Mouse (Mus musculus) telencephalon, adult 2 months (tissue): ENCODE measurements around the gene Fbxo31.
A peak's percentile ranks its signal among the peaks of the same experiment; 100 is the strongest.
"Not testable (repeated sequence)": the region's sequence is repeated elsewhere in the genome, so short reads cannot be mapped to it uniquely, and the experiment has no call there.

Source experiments
- DNase-seq: peaks from one replicate; pipeline ENCODE4 v3.0.0-alpha.2; 2011; ENCODE audit warnings: low read depth, low spot score

Gene Fbxo31

DNA sequence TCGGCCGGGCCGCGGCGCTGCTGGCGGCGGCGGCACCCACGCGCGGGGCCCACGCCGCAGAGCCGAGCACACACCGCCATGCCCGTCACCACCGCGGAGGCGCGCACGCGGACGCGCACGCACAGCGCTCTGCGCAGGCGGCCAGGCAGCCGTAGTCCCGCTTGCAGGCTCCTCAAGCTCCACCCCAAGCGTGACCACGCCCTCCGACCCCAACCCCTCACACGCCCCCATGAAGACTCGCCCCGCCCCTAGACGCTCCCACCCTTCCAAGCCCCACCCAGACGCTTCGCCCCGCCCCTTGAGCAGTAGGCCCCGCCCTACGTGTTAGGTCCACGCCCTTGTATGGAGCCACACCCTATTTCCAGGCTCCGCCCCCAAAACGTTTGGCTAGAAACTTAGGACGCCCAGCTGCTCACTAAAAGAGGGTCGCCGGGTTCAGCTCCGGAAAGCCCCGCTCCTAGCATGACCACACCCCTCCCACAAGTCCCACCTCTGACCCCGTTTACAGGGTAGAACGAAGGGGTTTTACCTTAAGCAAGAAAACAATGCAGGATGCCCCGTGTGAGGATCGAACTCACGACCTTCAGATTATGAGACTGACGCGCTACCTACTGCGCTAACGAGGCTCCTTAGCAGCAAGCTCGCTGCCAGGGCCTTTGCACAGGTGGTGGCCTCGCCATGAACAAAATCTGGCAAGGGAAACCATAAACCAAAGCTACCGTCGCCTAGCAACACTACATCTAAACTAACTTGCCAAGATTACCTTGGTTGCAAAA lies at the start of gene Fbxo31:
Gene Fbxo31, minus strand, starts transcription at position 131 of the 776 bp plus-strand sequence.
- peak; percentile 95 for DNase-seq

DNA sequence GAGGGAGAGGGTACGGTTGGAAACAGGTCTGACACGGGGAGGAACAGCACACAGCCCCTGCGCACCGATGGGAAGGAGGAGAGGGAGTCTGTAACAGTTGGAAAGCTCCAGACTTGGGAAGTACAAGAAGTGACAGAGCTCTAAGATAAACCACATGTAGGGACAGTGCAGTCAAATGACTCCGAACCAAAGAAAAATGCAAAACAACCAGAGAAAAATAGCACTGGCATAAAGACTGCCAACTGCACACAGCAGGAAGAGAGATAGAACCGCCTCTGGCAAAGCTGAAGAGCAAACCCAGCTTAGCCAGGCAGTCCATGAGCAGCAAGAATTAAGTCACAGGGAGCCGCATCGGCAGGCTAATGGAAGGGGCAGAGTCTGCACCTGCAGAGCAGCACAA lies 44.4 kb upstream of the Fbxo31 start:
- peak; percentile 72 for DNase-seq

DNA sequence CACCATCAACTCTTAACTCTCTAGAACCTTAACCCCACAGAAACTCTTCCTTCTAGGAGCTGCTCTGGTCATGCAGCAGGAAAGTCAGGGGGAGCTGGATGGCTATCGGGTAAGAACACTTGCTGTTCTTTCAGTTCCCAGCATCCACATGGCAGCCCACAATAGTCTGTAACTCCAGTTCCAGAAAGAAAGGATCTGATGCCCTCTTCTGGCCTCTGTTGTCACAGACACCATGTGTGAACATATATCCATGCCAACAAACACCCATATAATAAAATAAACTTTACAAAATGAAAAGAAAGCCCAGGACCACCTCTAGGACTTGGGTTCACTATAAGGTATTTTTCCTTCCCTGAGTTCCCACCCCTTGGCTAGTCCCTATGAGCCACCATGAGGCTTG lies 43.3 kb upstream of the Fbxo31 start:
- DNase-seq, result no peak

DNA sequence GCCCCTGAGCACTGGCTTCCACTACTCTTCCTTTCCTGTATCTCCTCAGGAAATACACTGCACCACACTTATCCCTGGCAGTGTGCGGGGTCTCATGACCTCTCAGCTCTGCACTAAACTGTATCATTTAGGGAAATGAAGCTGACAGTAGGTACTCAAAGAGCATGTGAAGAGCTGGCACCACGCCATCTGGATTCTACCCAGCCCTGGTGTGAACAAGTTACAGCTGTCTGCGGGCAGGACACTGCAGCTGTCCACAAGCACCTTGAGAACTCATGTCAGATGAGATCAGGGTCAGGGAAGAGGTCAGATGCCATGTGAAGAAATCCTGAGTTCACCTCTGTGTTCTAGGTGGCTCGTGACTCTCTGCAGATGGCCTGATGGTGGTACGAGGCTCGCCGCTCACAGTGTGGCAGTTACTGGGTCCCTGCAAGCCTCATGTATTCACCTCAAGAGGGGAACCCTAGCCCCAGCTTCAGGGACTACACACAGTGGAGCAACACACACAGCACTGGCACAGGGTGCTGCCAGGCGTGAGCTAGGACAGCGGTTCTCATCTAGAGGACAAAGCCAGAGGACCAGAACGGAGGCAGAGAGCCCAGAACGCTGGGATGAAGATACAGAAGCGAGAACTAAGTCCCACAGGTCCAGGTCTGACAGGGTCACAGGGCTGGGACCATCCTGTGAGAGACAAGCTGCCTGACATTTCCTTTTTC lies 42.4 kb upstream of the Fbxo31 start:
- no peak for DNase-seq

DNA sequence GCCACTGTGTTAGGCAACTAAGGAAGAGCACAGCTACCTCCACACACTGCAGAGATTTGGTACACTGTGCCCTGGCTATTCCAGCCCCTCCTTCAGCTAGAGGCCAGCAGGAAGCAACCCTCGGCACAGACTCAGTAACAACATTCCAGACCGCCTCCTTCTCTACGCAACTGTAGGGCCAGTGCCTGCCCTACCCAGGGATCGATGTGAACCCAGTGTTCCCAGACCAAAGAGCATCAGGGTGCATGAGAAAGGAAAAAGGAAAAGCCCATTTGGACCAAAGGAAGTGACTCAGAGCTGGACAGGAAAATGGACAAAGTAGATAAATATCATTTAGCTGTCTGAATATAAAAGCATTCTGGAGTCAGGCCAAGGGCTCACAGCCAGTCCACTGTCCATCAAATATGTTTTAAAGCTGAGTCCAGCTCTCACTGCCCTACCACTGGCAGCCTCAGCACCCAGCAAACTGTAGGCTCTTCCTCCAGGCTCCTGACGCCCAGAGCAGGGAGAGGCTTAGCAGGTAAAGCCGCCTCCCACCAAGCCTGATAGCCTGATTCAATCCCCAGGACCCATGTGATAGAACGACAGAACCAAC lies 40.9 kb upstream of the Fbxo31 start:
- DNase-seq, result no peak

DNA sequence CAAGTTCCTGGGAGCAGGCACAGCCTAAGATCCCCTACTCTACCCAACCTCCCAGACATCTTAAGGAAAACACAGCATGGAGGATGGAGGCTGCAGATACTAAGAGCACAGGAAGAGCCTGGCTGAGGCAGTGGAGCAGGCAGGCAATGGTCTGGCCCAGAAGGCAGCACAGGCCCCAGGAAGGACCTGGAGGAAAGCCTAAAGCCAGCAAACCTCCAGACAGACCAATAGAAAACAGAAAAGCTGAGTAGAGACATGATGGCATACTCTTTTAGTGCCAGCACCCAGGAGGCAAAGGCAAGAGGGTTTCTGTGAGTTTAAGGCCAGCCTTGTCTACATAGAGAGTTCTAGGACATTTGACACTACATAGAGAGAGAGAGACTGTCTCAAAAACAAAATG lies 34.8 kb upstream of the Fbxo31 start:
- no peak for DNase-seq

DNA sequence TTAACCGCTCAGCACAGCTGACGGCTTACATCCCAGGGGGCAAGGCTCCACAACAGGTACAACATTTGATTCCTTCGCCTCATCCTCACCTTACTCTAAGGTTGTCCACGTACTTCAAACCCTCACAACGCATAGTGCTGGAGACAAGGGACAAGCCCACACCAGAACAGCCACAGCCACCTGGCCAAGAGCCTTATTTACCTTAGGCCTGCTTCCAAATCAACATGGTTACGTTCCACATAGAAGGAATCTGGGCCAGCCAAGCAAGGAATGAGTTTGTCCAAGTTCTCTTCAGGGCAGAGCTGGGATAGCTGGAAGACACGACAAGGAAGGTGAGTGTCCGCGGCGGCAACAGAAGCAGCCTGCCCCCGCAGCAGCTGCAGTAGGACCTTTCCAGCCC lies 31.3 kb upstream of the Fbxo31 start:
- DNase-seq, result no peak

DNA sequence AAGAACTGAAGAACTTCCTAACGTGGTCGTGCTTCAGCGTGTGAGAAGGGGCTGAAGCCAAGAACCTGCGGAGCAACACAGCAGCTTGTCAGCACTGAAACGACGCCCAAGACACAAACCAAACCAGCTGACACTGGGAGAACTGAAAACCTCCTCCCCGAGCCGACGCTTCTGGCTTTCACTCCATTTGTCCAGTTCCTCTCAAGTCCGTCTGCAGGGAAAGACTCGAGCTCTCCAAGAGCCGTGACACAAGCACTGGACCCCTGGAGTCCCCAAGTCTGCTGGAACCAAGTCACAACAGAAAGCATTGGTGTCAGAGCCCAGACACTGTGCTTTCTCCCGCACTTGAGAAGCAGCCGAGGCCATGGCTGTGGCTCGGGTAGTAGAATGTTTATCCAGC lies 30.6 kb upstream of the Fbxo31 start:
- no peak for DNase-seq

DNA sequence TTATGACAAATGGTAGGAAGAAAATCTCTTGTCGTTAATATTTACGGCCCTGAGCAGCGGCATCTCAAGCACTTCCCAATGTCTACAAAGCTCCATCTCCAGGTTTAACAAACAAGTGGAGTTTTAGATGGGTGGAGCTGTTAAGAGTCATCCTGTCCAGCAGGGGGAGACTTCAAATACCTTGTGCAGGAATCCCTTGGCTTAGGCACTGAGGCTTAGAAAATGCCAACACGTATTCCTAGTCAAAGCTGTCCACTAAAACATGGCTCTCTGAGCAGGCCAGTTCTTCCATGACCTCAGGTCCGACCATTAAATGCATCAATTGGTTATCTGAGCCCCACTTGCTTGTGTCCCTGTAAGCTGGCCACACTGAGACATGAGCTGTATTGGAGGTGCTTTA lies 29.1 kb upstream of the Fbxo31 start:
- no peak for DNase-seq

DNA sequence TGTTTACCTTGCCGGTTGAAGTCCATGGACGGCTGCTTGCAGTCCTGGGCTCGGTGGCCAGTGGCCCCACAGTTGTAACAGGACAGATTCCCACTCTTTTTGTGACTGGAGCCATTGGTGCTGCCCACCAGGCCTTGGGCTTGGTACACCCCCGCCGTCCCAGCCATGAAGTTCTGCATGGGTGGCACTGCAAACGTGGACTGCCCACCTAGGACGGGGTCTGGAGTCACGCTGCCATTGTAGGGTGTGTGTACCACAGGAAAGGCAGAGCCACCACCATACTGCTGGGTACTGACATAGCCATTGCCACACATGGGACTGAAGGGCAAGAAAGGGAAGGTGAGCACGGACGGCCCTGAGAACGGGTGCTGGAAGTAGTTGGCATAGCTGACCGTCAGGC lies 25.2 kb upstream of the Fbxo31 start:
- DNase-seq, result no peak

DNA sequence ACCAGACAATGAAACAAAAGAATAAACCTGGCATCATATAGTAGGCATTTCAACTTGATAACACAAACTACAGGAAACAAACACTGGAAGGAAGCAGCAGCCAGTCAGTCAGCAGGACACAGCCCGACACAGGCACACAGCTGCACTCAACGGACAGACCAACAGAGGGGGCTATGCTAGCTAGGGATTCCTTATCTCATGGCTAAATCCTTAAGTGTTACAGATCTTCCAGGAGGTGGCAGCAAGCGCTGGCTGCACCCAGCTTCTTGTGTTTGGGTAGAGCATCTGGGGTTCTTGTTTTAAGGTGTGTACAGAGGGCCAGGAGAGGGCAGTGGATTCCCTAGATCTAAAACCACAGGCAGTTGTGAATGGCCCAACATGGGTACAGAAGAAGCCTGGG lies 24.3 kb upstream of the Fbxo31 start:
- peak; percentile 79 for DNase-seq

DNA sequence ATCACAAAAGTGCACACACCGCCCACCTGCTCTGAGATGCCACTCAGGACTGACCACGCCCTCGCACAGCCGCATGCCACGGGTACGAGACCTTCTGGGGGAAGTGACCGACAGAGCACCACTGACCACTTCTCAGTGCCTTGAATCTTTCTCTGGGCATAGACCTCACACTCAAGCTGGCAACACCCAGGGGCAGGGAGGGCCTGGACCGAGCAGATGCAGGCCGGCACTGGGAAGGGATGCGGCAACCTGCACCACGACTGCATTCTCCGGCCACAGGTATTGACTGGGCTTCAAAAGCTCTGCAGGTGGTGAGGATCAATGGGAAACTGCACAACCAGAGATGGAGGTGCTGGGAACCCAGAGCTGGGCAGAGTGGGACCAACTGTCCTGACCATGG lies 23.8 kb upstream of the Fbxo31 start:
- DNase-seq, result no peak

DNA sequence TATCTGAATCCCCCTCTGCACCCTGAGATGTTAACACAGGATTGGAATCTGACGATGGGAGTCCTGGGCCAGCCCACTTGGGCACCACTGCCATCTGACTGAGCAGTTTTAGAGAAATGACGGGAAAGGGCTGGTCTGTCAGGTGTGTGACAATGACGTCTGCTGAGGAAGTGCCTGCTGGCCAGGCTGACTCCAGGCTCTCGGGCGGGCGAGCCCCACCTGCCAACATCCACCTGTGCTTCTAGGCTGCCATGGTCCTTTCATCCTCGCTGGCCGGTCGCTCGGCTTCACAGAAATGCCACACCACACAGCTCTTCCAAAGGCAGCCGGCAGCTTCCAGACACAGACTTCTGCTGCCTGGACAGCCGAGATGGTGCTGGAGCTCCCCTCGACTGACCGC lies 21.2 kb upstream of the Fbxo31 start:
- DNase-seq, result no peak

DNA sequence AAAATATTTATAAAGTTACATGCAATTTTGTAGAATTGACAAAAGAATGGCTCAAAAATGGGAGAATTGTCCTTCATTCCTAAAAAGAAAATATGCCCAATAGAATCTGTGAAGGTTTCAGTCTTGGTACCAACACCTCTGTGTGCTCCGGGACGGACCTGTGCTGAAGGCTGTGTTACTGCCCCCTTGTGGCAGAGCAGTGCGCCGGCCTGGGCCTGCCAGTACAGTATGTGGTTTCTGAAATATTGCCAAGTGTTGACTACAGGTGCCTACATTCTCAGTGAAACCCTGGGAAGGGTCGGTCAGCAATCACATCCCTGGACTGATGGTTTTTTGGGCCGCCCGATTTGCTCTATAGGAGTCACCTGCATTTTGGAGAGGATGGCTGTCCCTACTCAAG lies 20.3 kb upstream of the Fbxo31 start:
- no peak for DNase-seq

DNA sequence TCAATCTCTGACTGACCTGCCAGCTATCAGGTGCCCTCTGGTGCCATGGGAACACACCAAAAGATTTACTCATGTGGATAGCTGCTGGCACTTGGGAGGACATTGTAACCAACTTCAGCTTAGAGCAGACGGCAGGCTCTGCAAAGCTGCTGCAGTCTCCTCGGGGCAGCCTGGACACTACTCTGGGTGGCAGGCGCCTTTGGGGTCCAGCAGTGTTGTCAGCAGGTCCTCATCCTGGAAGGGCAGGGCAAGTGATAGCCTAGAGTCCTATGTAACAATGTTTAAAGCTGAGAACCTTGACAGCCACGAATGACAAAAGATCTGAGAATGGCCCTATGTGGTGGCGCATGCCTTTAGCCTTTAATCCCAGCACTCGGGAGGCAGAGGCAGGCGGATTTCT lies 19.6 kb upstream of the Fbxo31 start:
- no peak for DNase-seq

DNA sequence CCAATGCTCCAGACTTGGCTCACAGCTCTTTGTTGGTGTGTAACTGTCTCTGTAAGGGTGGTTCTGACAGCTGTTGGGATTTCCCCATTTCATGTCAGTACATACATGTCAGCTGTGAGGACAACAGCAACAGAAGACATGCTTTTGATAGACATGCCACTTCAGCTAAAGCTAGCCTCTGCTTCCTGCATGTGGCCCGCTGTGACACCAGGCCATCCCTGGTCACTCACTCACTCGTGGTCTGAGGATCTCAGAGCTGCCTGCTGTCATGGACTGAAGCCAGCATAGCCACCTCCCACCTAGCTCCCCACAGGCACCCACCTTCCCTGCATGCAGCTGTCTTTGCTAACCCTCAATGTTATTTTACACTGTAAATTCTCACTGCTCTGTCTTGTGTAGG lies 18.9 kb upstream of the Fbxo31 start:
- DNase-seq, result not testable (repeated sequence)

DNA sequence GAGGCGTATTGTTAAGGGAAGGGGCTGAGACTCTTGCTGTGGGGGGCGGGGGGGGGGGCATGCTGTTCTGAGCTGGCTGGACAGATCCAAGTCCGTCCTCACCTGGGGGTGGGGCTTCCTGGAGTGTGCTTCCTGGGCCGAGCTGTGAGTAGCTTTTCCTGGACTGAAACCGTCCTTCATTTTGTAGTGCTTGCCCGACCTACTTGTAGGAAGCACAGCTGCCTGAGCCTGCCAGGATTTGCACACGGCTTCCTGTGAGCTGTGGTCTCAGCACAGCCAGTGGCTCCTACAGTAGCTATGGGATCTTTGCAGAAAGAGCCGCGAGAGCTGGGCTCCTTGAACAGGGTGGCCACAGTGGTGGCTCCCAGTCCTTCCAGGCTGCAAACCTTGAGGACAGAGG lies 15.4 kb upstream of the Fbxo31 start:
- no peak for DNase-seq

DNA sequence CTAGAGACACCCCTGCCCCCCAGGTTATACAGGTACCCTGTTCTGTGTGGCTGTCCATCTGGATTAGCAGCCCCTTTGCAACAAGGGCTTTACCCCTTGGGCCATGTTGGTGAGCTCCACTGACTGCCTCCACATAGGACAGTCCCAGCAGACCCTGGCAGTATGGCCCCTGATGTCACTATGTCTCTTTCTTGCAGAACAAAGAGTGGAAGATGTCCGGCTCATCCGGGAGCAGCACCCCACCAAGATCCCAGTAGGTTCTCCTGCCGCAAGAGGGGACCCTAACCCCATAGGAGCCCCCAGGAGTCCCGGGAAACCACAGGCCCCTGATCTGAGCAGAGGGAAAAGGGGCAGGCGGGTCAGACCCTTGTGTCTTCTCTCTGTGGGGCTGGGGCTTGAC lies 14.7 kb upstream of the Fbxo31 start:
- DNase-seq, result no peak

DNA sequence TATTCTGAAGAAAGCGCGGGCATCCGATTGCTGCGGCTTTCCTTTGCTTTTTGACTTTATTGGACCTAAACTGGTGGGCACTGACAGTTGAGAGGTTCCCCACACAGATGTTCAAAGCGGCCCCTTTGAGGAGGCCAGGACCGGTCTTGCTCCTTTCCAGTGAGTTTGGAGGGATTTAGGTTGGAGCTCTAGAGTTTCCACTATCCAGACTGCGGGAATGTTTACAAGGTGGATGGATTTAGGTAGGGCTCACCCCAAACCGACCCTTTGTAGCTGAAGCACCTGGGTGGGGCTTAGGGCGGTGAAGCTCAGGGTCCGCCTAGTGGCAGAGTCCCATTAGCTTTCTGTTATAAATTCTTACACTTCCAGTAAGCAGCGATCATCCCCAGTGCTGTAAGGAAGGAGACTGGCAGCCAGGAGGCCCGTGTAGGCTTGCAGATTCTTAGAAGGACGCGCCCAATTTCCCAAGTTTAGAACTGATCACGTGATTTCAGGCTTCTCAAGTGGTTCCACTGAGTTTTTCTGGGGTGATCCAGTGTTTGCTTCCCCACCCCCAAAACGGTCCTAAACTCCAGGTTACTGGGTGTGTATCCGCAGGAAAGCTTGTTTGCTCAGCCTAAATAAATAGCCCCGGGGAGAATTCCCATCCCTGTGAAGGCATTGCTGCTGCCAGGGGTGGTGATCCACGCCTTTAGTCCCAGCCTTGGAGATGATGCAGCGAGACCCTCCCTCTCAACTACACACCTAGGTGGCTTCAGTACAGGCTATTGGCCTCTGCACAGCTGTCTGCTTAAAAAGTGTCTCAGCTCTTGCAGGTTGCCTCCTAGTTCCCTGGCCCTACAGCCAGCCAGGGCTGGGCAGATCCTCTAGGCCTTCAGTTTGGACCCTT lies 12.8 kb upstream of the Fbxo31 start:
- no peak for DNase-seq

DNA sequence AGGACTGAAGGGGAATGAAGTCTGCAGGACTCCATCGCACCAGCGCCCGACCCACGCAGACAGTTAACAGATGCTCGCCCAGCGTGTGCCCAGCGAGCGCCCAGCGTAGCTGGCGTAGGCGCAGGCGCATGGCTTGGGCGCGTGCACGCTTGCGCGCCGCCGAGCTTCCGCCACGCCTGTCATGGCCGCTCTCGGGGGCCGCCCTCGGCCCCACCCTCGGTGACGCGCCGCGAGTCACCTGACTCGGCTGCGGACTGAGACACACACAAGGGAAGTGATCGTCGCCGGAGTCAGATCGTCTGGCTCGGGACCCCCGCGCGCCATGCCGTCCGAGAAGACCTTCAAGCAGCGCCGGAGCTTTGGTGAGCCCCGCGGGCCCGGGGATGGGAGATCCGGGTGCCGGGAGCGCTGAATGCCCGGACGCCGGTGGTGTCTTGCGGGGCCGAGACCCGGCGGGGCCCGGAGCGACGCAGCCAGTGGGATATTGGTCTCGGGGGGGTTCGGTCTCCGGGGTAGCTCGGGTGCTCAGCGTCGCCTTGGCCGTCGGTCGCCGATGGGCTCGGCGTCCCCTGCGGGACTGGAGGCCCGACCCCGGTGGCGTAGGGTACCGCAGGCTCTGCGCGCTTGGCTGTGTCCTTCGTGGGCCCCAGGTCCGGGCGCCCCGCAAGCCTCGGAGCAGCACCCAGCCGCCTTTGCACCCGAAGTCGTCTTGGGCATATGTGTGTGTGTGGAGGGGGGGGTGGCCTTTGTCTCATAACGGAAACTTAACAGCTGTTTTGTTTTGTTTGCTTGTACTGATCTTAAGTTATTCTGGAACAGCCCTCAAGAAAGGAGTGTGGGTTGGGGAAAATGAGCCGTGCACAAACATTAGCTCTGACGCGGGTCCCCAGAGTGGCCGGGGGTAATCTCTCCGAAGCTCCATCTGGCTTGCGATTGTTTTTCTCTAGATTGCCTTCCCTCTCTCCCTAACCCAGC lies 11.9 kb upstream of the Fbxo31 start, which contains the start of gene Map1lc3b:
Gene Map1lc3b, plus strand, starts transcription at position 159 of the 975 bp plus-strand sequence.
- DNase-seq, result peak; percentile 83
